Mouse (Mus musculus) hindbrain, embryonic 15.5 days (tissue): Measurements from ENCODE around the gene Kndc1. TPM values are rescaled to one million over a fixed set of nuclear protein-coding genes. Genes with fewer than 3 reads are reported as not detected.

ENCODE experiments used
- ATAC-seq: fragments of 200-750 bp; cut with Nextera tagmentation; 2 replicates; pipeline ENCODE4 v1.8.0; 2017; ENCODE audit warnings: low read depth, moderate number of reproducible peaks, moderate TSS enrichment; ENCODE audit not compliant: low FRiP score
- H3K27ac ChIP-seq: fragments of 300-500 bp; sonication (generic); replicated peaks from 2 replicates; pipeline ENCODE4 v1.5.1; 2015; ENCODE audit warnings: mild to moderate bottlenecking, inconsistent platforms
- H3K27me3 ChIP-seq: fragments of 300-500 bp; sonication (generic); 2 replicates; pipeline ENCODE4 v1.6.1; 2015; ENCODE audit warnings: control low read depth, inconsistent platforms
- H3K36me3 ChIP-seq: fragments of 300-500 bp; sonication (generic); 2 replicates; pipeline ENCODE4 v1.6.1; 2015; ENCODE audit warnings: control low read depth, inconsistent platforms
- H3K4me1 ChIP-seq: fragments of 300-500 bp; sonication (generic); replicated peaks from 2 replicates; pipeline ENCODE4 v1.6.1; 2015; ENCODE audit warnings: control low read depth, inconsistent platforms
- H3K4me2 ChIP-seq: fragments of 300-500 bp; sonication (generic); 2 replicates; pipeline ENCODE4 v1.6.1; 2015; ENCODE audit warnings: moderate library complexity, mild to moderate bottlenecking, inconsistent platforms
- H3K4me3 ChIP-seq: fragments of 300-500 bp; sonication (generic); 2 replicates; pipeline ENCODE4 v1.5.1; 2015; ENCODE audit warnings: mild to moderate bottlenecking, inconsistent platforms
- H3K9ac ChIP-seq: fragments of 300-500 bp; sonication (generic); 2 replicates; pipeline ENCODE4 v1.6.1; 2015; ENCODE audit warnings: inconsistent platforms
- H3K9me3 ChIP-seq: fragments of 300-500 bp; sonication (generic); 2 replicates; pipeline ENCODE4 v1.6.1; 2016; ENCODE audit warnings: control low read depth, inconsistent platforms
- WGBS: fragments of 180-500 bp; shearing (Covaris S2); methylation state at CpG from one replicate; pipeline ENCODE4 v1.1.7; 2015; 5-methylcytosine and 5-hydroxymethylcytosine counted together
- polyA plus RNA-seq: library from polyadenylated mRNA; unstranded; fragments of >200 nt; fragmentation: Nextera tagmentation; extraction: Ambion mirVana; gene quantifications from 2 replicates; pipeline ENCODE4 v1.2.1, GENCODE M21; 2015

The Kndc1 gene
- polyA plus RNA-seq, 1 experiment from 2014 or later, result 18.1 TPM

DNA sequence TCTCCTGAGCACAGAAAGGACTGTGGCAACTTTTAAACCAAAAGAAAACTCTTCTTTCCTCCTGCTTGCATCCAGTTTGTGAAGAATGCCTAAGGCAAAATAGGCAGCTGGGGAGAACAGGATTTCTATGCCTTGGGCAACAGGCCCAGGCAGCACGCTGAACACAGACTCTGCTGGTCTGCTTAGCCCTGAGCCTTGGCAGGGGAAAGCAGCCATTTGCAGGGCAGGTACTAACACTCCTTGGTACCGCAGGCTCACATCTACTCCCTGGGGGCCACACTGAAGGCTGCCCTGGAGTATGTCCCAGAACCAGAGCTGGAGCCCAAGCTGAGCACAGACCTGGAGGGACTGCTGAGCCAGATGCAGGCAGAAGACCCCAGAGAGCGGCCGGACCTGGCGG, 13.7 kb downstream of the Kndc1 start:
- no peak overlapping the region for H3K9ac ChIP-seq
- H3K4me2 ChIP-seq, result no peak overlapping the region
- H3K27ac ChIP-seq, result peak overlapping the region; percentile 60
- H3K9me3 ChIP-seq, result no peaks in the 10 kb centered on the region
- H3K36me3 ChIP-seq, result no peaks in the 10 kb centered on the region; the same call in 1 of the 2 replicates
- peaks cover 34% of the 10 kb centered on the region for H3K4me1 ChIP-seq
- H3K27me3 ChIP-seq, result 0 out of 2 replicates have a peak, but pooled peaks cover 3% of the 10 kb centered on the region
- no peak overlapping the region for H3K4me3 ChIP-seq
- 53% methylated on average over 5 of the region's 5 CpGs for WGBS
- ATAC-seq, result no peak

GRCm38 (mm10) chr7:139909469-139909868, 15.0 kb downstream of the Kndc1 start:
- H3K9me3 ChIP-seq, result no peaks in the 10 kb centered on the region
- ATAC-seq, result peak; percentile 17; the same call in 1 of the 2 replicates
- 0 out of 2 replicates have a peak overlapping the region, but pooled peaks have one; percentile 5 for H3K27ac ChIP-seq
- H3K4me3 ChIP-seq, result no peak overlapping the region
- no peak overlapping the region for H3K4me2 ChIP-seq
- H3K9ac ChIP-seq, result no peak overlapping the region
- no peaks in the 10 kb centered on the region; the same call in 1 of the 2 replicates for H3K36me3 ChIP-seq
- H3K27me3 ChIP-seq, result peaks cover 16% of the 10 kb centered on the region
- WGBS, result 26% methylated on average over 6 of the region's 6 CpGs
- peaks cover 38% of the 10 kb centered on the region for H3K4me1 ChIP-seq

- peaks cover 35% of the 10 kb centered on the region for H3K4me1 ChIP-seq
- H3K9me3 ChIP-seq, result no peaks in the 10 kb centered on the region
- H3K4me2 ChIP-seq, result no peak overlapping the region
- no peak overlapping the region for H3K27ac ChIP-seq
- H3K4me3 ChIP-seq, result no peak overlapping the region
- H3K27me3 ChIP-seq, result peaks cover 18% of the 10 kb centered on the region
- WGBS, result 58% methylated on average over 11 of the region's 11 CpGs
- no peak overlapping the region for H3K9ac ChIP-seq
- H3K36me3 ChIP-seq, result no peaks in the 10 kb centered on the region; the same call in 1 of the 2 replicates
- no peak for ATAC-seq
Measured at GRCm38 (mm10) chr7:139910204-139910835, 15.8 kb downstream of the Kndc1 start.

- 11% methylated on average over 29 of the region's 29 CpGs for WGBS
Measured at GRCm38 (mm10) chr7:139914141-139915047, 19.9 kb downstream of the Kndc1 start.

GRCm38 (mm10) chr7:139915646-139916257, 21.3 kb downstream of the Kndc1 start:
- Histone ChIP-seq H3K27me3 (peaks cover 18% of the 10 kb centered on the region), H3K4me2 (peak overlapping the region; percentile 16; the same call in 1 of the 2 replicates), H3K4me1 (peaks cover 15% of the 10 kb centered on the region), H3K9me3 (no peaks in the 10 kb centered on the region), H3K27ac (0 out of 2 replicates have a peak overlapping the region, but pooled peaks have one; percentile 32), H3K4me3 (no peak overlapping the region), H3K36me3 (no peaks in the 10 kb centered on the region; the same call in 1 of the 2 replicates), H3K9ac (no peak overlapping the region)
- no peak for ATAC-seq
- 7% methylated on average over 14 of the region's 14 CpGs for WGBS

More at GRCm38 (mm10) chr7:139914141-139915047, 19.9 kb downstream of the Kndc1 start:
- ATAC-seq, result peak; percentile 55; the same call in 1 of the 2 replicates
- peak overlapping the region; percentile 51 for H3K4me2 ChIP-seq
- H3K27ac ChIP-seq, result no peak overlapping the region
- no peak overlapping the region for H3K9ac ChIP-seq
- no peaks in the 10 kb centered on the region for H3K9me3 ChIP-seq
- H3K36me3 ChIP-seq, result no peaks in the 10 kb centered on the region; the same call in 1 of the 2 replicates
- peaks cover 18% of the 10 kb centered on the region for H3K27me3 ChIP-seq
- H3K4me3 ChIP-seq, result peak overlapping the region; percentile 22
- H3K4me1 ChIP-seq, result peaks cover 25% of the 10 kb centered on the region

GRCm38 (mm10) chr7:139916345-139916744, 21.8 kb downstream of the Kndc1 start:
- 0% methylated on average over 1 of the region's 1 CpGs for WGBS
- ATAC-seq, result no peak
- no peak overlapping the region for H3K9ac ChIP-seq
- peaks cover 18% of the 10 kb centered on the region for H3K27me3 ChIP-seq
- no peaks in the 10 kb centered on the region for H3K36me3 ChIP-seq
- no peak overlapping the region for H3K4me3 ChIP-seq
- no peak overlapping the region for H3K4me2 ChIP-seq
- H3K9me3 ChIP-seq, result no peaks in the 10 kb centered on the region
- no peak overlapping the region for H3K27ac ChIP-seq
- H3K4me1 ChIP-seq, result peaks cover 15% of the 10 kb centered on the region

GRCm38 (mm10) chr7:139918262-139918661, 23.8 kb downstream of the Kndc1 start:
- peaks cover 2% of the 10 kb centered on the region; the same call in 1 of the 2 replicates for H3K36me3 ChIP-seq
- no peak overlapping the region for H3K9ac ChIP-seq
- peaks cover 15% of the 10 kb centered on the region for H3K27me3 ChIP-seq
- H3K4me1 ChIP-seq, result peaks cover 15% of the 10 kb centered on the region
- H3K9me3 ChIP-seq, result no peaks in the 10 kb centered on the region
- H3K4me2 ChIP-seq, result no peak overlapping the region
- no peak overlapping the region for H3K27ac ChIP-seq
- ATAC-seq, result no peak
- no peak overlapping the region for H3K4me3 ChIP-seq
- 72% methylated on average over 4 of the region's 4 CpGs for WGBS

DNA sequence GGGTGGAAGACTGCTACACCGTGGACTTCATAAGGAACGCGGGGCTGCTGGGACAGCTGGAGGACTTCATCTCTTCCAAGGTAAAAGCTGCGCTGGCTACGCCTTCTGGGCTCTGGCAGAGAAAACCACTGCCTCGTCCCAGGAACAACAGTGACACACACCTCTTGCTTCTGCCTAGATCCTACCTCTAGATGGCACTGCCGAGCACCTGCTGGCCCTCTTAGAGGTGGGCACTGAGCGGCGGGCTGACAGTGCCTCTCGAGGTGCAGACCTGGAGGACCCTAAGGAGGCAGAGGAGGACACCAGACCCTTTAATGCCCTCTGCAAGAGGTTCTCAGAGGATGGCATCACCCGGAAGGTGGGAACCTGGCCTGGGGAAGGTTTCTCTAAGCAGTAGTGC, 36.2 kb downstream of the Kndc1 start:
- Histone ChIP-seq H3K27ac (no peak overlapping the region), H3K9me3 (no peaks in the 10 kb centered on the region), H3K36me3 (peaks cover 42% of the 10 kb centered on the region), H3K4me3 (no peak overlapping the region), H3K9ac (no peak overlapping the region), H3K27me3 (no peaks in the 10 kb centered on the region), H3K4me1 (no peaks in the 10 kb centered on the region), H3K4me2 (no peak overlapping the region)
- peak; percentile 61; the same call in 1 of the 2 replicates for ATAC-seq
- whole genome bisulfite sequencing, result 22% methylated on average over 11 of the region's 11 CpGs

- Histone ChIP-seq H3K27ac (no peak overlapping the region), H3K4me3 (no peak overlapping the region), H3K4me1 (no peaks in the 10 kb centered on the region), H3K4me2 (no peak overlapping the region), H3K9me3 (no peaks in the 10 kb centered on the region), H3K9ac (no peak overlapping the region), H3K27me3 (peaks cover 13% of the 10 kb centered on the region), H3K36me3 (peaks cover 28% of the 10 kb centered on the region)
- no peak for ATAC-seq
- 89% methylated on average over 10 of the region's 10 CpGs for WGBS
Measured at GRCm38 (mm10) chr7:139936705-139937104, 42.2 kb downstream of the Kndc1 start.

DNA sequence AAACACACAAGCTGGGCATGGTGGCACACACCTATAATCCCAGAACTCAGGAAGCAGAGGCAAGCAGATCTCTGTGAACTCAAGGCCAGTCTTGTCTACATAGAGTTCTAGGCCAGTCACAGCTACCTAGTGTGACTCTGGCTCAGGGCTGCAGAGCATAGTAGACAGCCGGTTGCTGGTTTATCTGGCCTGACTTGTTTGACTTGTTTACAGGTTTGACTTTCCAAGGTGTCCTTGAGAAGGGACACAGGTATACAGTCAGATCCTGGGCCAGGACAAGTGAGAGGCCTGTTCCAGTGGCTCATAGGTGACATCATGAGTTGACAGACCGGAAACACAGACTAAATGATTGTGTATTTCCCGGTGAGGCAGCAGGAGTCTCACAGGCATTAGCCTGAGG, 42.6 kb downstream of the Kndc1 start:
- Histone ChIP-seq H3K27ac (no peak overlapping the region), H3K27me3 (peaks cover 17% of the 10 kb centered on the region), H3K4me2 (no peak overlapping the region), H3K4me3 (no peak overlapping the region), H3K36me3 (peaks cover 23% of the 10 kb centered on the region), H3K9me3 (no peaks in the 10 kb centered on the region), H3K4me1 (no peaks in the 10 kb centered on the region), H3K9ac (no peak overlapping the region)
- WGBS, result 82% methylated on average over 3 of the region's 3 CpGs
- no peak for ATAC-seq

DNA sequence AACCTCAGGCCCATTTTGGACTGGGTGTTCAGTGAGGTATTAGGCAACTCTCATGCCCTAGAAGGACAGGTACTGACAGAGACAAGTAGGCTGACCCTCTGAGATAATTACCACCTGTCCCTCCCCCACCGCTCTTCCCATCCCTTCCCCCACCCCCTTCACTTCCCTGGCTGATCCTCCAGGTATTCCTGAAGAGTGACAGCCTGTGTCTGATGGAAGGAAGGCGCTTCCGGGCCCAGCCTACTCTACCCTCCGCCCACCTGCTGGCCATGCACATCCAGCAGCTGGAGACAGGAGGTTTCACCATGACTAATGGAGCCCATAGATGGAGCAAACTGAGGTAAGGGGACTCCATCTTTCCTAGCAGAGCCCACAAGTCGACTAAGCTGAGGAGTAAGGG, 43.3 kb downstream of the Kndc1 start:
- H3K4me3 ChIP-seq, result no peak overlapping the region
- H3K27me3 ChIP-seq, result peaks cover 24% of the 10 kb centered on the region
- no peaks in the 10 kb centered on the region for H3K9me3 ChIP-seq
- H3K4me2 ChIP-seq, result no peak overlapping the region
- no peak for ATAC-seq
- no peak overlapping the region for H3K9ac ChIP-seq
- H3K4me1 ChIP-seq, result no peaks in the 10 kb centered on the region
- H3K27ac ChIP-seq, result no peak overlapping the region
- peaks cover 17% of the 10 kb centered on the region; the same call in 1 of the 2 replicates for H3K36me3 ChIP-seq
- WGBS, result 66% methylated on average over 5 of the region's 5 CpGs
